Mouse (Mus musculus): ENCODE results near the gene Gabrr2.
"Not testable (repeated sequence)": the region's sequence is repeated elsewhere in the genome, so short reads cannot be mapped to it uniquely, and the experiment has no call there.

Gabrr2 gene

DNA sequence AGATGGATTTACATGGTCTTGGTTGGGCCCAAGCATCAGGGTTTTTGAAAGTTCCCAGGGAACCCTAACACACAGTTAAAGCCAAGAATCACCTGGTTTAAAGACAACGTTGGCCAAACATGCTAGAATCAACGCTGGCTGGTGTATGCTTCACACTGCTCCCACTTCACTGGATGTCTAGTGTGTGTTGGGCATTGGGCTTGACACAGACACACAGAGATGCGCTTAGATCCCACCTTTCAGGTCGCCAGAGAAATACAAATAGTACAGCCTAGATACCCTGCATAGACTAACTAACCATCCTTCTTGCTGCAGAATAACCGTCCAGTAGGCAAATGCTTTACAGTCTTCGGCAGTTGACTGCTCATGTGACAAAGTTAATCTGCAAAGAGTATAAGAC, 7.5 kb downstream of the Gabrr2 start:
- DNase-seq (ENCODE audit: low read depth), result no peak

DNA sequence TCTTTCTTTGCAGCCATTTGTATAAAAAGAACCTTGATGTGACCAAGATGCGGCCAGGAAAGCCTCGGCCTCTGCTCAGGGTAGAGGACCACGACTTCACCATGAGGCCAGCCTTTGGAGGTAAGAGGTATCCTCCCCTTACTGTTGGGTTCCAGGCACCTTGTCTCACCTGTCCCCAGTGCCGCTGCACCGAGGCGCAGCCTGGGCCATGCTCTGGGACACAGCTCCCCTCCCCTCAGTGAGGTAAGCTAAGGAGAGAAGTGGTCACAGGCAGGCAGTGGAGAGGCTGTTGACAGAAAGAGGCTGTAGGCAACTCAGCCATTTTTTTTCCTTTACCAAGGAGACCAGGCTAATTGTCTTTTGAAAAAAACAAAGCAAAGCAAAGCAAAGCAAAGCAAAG, 8.5 kb downstream of the Gabrr2 start:
- DNase-seq (ENCODE audit: low read depth), result no peak

DNA sequence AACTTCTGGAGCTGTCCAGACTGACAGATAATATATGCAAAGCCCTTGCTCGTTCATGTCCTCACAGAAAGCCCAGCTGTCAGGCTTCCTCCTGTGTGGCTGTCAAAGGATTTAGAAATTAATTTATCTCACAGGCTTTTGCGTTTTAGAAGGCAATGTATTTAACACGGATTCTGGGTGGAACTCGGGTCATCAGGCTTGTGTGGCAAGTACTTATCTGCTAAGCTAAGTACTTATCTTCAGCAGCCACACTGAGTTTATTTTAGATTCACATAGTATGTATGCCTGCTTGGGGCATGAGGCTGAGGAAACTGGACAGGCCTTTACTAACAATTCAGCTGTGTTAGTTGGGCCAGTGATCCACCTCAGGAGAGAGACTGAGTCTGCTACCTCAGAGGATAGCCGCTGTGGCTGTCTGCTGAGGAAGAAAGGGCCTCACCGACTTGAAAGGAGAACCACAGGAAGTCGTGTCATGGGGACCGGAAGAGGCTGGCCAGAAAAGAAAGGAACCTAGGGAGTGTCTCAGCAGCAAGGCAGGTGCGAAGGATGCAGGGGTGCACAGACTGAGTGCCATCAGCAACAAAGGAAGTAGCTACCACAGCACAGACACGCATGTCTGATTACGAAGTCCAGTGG, 9.8 kb downstream of the Gabrr2 start:
- peak; percentile 50 for DNase-seq (ENCODE audit: low read depth)

DNA sequence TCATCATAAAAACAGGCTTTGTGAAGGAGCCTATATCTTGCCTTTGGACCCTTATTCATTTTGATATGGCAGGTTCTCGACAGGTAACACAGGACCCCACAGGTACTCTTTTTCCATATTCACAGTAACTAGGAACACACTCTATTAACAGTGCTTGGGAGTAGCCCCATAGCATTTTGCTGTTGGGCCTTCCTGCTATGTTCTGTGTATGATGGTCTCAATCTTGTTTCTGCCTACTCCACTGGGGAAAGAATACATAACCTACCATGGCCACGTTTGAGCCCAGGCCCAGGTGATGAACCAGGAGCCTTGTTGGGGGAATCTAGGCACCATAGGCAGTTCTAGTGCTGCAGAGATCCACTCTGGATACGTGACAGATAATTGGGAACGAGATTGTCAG, 11.6 kb downstream of the Gabrr2 start:
- no peak for DNase-seq (ENCODE audit: low read depth)

DNA sequence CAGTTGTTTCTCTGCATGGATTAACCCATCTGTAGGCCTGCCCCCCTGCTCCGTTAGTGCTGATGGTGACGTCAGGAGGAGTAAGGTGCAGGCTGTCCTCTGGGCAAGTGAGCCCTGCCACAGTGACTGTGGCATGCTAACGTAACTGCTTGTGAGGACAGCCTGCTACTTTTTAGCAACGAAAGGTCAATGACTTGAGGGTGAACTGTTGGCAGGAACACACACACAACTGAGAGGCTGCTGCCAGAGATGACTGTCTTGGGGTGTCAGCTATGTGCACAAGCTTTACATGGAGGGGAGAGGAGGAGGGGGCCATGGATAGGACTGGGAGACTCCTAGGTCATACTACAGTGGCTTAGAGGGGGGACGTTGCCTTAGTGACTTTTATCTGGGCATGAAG, 12.1 kb downstream of the Gabrr2 start:
- DNase-seq (ENCODE audit: low read depth), result no peak

DNA sequence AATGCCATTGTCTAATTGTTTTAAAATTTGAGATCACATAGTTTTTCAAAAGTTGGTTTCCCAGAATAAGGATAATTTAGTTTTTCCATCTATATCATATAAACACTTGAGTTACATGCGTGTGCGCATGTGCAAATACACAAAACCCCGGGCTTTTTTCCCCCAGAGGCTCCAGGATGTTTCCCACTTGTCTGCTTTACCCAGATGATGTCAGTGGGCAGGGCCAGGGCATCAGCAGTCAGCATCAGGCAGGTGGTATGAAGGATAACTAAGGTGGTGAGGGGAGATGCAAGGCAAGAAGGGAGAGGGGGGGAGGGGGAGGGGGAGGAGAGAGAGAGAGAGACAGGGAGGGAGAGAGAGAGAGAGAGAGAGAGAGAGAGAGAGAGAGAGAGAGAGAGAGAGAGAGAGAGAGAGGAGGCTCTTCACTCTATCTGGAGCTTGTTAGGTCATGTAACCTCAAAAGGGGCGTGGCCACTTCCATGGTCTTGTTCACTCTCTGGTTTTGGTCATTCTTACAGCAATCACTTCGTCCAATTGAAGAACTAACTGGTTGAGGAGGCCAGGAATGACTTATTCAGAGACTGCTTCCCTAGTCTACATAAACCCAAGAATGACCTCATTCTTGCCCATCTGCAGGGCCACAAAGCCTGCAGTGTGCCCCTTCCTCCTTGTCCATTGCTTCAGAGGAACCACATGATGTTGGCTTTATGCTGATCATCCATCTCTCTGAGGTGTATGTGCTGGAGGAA, 13.2 kb downstream of the Gabrr2 start:
- DNase-seq (ENCODE audit: low read depth), result peak; percentile 24

DNA sequence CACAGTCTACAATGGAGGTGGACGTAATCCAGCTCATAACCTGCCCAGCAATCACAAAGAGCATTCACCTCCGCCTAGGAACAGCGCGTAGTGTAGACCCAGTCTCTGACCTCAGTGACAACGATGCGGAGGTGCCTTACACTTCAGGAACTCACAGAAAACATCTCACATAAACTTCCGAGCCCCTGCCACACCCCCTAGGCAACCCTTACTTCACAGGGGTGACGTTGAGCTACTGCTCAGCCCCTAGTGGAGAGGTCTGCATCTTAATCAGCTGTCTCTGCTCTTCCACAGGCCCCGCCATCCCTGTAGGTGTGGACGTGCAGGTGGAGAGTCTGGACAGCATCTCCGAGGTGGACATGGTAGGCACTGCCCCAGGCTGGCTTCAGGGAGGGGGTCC, 14.4 kb downstream of the Gabrr2 start:
- no peak for DNase-seq (ENCODE audit: low read depth)

DNA sequence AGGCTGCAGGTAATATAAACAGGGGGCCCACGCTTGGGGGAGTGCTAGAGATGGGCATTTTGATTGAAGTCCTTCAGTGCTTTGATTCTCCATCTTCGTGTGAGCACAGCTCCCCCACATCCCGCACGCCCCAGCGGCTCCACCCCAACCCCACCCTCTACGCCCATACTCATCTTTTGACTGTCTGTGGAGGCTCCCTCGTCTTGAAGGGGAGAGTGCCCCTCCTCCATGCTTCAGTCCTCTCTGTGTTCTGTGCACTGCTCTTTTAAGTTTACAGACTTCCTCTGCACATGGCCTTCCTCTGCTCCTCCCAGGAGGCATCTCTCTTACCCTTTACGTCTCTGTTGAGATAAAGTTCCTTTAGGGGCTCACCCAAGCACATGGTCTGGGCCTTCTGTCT, 14.9 kb downstream of the Gabrr2 start:
- no peak for DNase-seq (ENCODE audit: low read depth)

DNA sequence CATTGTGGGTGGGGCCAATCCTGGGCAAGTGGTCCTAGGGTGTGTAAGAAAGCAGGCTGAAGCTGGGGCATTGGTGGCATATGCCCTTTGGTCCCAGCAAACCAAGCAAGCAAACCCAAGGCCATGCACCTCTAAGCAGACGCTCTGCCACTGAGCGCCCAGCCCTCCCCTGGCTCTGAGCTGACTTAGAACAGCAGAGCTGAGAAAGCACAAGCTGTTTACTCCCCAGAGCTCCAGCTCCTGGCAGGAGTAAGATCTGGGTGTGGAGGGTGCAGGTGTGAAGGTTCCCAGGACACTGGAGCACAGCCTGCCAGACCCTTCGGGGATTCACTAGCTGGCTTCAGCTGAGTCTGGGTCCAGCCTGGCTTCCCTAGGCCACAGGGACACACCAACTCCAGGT, 15.7 kb downstream of the Gabrr2 start:
- no peak for DNase-seq (ENCODE audit: low read depth)

DNA sequence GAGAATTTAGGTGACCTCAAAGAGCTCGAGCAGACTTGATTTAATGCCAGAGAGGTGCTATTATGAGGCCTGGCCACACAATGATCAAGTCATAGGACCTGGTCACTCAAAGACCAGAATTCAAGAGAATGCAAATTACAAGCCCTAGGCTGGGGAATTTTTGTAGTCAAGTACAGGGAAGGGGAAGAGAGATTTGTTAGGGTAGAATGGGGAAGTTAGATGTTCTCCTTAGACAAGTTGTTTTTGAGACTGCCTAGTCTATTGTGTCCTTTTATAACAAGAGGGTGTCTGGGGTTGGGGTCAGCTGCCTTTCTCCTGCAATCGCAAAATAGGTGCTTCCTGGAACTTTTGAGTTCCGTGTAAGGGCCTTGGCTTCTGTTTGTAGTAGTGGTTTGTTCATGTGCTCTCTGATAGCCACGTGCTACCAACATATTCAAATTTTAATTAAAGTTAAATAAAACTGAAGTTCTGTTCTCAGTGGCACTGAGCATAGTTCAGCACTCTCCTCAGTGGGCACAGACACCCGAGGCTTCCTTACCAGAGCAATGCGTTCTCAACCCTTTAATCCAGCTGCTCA, 36.4 kb downstream of the Gabrr2 start:
- DNase-seq (ENCODE audit: low read depth), result no peak

DNA sequence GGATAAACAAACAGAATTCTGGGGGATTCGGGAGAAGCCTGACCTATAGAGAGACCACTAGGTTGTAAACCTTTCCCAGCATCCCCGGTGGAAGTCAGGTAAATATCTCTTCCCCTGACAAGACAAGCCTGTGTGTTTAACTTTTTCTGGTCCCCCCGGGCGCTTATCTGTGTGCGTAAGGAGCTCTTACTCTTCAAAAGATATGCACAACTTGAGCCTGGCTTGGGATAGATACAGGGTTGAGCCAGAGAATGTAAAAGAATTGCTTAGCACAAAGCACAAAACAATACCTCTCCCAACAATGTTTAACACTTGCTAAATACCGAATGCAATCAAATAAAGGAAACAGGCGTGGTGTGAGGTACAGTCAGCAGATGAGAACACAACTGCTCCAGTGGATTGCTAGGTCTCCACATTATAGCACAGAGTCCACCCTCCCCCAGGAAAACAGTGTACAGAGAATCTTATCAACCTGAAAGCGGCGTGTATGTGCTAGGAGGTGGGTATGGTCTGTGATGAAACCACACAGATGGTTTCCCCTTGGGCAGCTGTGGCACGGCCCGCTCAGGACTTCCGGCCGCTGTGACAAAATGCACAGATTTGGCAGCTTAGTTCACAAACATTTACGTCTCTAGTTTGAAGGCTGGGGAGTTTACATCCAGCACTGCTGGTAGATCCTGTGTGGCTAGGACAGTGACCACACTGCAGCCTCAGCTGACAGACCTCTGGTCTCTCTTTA, 47.1 kb downstream of the Gabrr2 start:
- DNase-seq (ENCODE audit: low read depth), result no peak

DNA sequence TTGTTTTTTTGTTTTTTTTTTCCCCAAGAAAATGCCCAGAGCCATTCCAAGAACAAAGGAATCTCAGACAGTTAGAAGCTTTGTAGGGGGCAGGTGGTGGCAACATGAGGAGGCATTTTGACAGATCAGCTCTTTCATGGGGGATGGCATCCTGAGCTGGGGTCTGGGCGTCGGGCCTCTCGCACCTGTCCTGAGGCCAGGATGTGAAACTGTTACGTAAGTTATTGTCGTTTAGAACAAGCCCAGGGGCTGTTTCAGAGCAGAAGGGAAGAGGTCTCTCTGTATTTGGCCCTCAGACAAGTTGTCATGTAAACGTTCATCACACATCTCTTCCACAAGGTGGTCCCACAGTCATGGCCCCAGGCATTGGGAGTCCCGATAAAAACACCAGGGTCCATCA, 48.0 kb downstream of the Gabrr2 start:
- DNase-seq (ENCODE audit: low read depth), result no peak

DNA sequence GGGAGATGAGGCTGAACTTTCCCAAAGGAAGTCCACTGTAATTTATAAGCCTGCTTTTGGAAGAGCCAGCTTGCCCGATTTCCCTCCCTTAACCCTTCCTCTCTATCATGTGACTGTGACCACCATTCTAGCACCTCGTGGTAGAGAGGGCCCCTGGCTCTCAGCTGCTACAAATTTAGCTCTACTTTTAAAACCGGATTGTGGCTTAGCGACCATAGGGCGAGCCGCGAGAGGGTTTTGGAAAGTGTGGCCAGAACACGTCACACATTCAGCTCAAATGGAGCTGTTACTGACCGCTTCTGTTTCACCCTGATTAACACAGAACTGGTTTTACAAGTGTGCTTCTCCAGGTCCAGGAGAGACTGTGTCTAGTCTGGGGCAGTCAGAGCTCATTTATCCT, 48.6 kb downstream of the Gabrr2 start:
- no peak for DNase-seq (ENCODE audit: low read depth)

DNA sequence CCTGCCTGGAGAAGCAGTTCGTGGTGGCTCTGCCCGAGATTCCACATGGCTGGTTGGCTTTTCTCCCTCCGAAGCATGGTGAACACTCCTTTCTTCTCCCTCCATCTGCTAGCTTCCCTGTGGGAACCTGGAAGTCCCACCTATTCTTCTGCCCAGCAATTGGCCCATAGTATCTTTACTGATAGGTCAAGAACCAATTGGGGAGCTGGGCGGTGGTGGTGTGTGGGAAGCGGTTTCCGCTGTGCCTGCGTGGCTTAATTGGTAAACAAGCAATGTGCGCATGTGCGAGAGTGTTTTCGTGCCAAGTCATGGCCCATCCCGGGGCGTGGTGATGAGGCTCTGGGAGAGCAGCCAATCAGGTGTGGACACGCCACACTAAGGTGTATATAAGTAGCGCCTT, 50.1 kb downstream of the Gabrr2 start:
- DNase-seq (ENCODE audit: low read depth), result not testable (repeated sequence)

DNA sequence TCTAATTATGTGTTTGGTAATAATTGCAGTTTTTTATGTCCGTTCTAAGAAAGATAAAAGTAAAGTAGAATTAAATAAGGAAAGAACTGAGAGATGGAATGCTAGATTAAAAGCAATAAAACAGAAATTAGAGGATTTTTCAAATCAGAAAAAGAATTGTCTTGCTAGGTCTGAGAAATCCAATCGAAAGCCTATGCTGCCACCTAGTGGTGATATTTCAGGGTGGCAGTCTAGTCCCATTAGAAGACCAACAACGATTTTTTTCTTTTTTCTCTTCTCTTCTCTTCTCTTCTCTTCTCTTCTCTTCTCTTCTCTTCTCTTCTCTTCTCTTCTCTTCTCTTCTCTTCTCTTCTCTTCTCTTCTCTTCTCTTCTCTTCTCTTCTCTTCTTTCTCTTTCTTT, 56.3 kb downstream of the Gabrr2 start:
- DNase-seq (ENCODE audit: low read depth), result peak; percentile 52

DNA sequence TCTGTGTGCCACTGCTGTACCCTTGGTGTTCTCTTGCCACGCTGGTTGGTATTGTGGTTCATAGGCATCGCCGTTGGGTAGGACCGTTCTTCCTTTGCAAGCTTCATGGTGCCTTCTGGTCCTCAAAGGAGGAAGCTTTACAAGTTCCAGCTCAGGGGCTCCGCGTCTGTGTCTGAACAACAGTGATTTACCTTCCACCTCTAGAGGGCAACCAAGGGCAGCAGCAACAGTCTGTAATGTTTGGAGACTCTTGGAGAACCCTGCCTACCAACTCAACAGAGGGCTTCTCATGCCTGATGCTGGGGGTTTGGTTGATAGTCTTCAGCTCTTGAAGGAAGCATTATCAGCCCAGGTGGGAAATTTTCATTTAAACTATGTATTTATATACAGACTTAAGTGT, 61.7 kb downstream of the Gabrr2 start:
- DNase-seq (ENCODE audit: low read depth), result peak; percentile 34

DNA sequence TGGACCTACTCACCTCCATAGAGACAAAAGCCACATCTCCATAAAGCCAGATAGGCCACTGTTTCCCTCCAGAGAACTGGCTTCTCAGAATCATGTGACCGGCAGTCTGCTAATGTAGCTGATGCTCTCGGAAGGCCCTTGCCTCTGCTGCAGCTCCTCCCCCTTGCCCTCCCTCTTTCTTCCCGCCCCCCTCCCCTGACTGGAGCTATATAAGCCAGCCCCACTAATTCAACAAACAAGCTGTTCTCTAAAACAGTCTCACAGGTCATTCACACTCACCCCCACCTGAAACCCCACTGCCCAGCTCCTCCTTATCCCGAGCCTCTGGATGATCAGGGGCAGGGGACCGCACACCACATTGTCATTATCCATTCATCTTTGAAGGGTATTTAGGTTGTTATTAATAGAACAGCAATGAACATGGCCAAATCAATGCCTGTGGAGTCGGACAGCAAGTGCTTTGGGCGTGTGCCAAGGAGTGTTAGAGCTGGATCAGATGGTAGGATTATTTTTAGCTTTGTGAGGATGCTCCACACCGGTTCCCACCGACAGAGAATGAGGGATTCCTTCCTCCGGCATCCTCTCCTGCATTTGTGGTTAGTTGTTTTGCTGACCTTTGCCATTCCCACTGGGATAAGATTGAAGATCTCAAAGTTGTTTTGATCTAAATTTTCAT, 62.7 kb downstream of the Gabrr2 start:
- no peak for DNase-seq (ENCODE audit: low read depth)

DNA sequence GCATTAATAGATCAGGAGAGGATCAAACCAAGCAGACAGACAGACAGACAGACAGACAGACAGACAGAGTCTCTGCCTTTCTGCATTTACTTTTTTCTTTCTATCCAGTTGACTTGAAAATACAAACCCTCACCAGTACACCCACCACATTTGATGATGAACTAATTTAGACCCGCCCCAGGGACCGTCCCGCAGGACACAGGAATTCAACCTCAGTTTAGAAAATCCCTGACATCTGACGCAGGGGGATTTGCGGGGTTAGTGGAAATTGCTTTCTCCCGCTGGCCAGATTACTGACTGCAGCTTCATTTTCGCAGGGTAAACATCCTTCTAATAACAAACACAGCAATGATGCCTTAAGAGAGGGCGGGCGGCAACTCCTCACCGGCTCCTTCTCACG, 69.4 kb downstream of the Gabrr2 start, which contains the start of gene Gabrr1:
Gabrr1 (plus strand) TSS at position 301 of the 400 bp plus-strand sequence.
- no peak for DNase-seq (ENCODE audit: low read depth)

Measured in c-Kit-positive CD71-negative TER-119-negative erythroid progenitor cells, embryonic 14.5 days (primary cell).